Mouse (Mus musculus) B cell, adult 62 days (primary cell): Measurements from ENCODE around the gene Bbof1. TPM values are rescaled to one million over a fixed set of nuclear protein-coding genes. Genes with fewer than 3 reads are reported as not detected.

Source experiments
- total RNA-seq: library from RNA; stranded (reverse); gene quantifications from 4 replicates; pipeline ENCODE4 v1.2.4, GENCODE M21; 2023

Gene Bbof1
- 0.77 to 1.7 TPM (median 1.6 TPM) in 4 replicates for total RNA-seq

DNA sequence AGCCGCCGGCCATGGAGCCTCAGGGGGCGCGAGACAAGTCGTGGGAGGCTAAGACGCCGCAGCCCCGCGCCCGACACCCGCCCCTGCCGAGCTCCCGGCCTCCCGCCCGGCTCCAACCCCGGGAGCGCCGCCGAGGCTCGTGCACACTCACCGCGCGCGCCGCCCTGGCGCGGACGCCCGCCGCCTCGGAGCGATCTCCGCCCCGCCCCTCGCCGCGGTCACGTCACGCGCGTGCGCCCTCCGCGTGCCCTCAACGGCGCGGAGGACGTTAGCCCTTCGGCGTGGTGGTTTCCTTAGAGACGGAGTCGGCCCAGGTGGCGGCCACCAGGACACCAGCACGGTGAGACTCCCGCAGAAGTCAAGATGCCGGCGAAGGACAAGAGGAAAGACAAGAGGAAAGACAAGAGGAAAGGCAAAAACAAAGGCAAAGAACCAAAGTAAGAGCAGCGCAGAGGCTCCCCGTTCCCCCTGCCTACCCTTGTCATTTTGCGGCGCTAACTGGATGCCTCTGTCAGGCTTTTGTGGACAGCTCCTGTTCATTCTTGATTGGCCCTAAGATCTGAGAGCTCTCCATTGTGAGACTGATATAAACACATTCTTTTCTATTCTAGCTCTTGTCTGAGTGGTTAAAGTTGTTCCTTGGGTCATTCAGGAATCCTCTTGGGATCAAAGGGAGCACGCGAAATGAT lies at the start of gene Bbof1, which contains the start of gene Entpd5:
TSS of gene Bbof1 (plus strand) at position 253 of the 689 bp plus-strand sequence.
TSS of gene Entpd5 (minus strand) at position 211 of the 689 bp plus-strand sequence.

DNA sequence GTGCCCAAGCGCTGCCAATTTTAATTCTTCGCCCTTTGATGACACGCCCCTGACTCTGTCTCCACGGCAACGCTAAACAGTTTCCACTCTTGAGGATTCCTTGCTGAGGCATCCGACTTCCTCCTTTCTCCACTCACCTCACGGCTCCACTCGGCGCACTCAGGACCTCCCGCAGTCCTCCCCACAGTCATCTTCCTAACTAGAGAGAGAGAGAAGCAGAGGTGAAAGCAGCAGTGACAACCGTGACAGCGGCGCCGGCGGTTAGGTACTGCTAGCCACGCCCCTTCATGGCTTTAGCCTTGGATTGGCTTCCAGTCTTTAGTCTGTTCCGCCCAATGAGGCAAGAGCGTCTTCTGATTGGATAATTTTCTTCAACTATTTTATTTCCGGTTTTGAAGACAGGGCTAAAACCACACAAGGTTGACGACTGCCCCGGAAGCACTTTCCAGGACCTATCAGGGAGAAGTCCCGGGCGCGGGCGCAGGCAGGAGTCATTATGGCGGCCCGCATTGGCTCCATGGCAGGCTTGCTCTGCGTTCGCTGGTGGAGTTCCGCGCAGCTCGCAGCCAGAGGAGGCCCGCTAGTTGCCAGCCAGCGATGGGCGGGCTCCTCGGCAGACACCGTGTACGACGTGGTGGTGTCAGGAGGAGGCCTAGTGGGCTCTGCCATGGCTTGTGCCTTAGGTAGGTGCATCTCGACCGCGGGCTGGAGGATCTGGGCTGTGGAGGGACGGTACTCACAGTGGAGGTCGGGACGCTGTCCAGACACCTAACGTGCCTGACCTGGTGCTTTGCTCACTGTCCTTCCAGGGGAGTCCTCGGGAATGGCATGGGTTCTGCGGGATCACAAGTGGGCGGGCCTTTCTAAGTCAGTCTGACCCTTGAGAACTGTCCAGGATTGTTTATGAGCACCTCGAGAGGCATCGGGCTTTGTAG lies 47.0 kb upstream of the Bbof1 start, which contains the start of the genes Coq6 and Fam161b:
TSS of gene Coq6 (plus strand) at position 103 of the 935 bp plus-strand sequence.
TSS of gene Fam161b (minus strand) at position 279 of the 935 bp plus-strand sequence.

DNA sequence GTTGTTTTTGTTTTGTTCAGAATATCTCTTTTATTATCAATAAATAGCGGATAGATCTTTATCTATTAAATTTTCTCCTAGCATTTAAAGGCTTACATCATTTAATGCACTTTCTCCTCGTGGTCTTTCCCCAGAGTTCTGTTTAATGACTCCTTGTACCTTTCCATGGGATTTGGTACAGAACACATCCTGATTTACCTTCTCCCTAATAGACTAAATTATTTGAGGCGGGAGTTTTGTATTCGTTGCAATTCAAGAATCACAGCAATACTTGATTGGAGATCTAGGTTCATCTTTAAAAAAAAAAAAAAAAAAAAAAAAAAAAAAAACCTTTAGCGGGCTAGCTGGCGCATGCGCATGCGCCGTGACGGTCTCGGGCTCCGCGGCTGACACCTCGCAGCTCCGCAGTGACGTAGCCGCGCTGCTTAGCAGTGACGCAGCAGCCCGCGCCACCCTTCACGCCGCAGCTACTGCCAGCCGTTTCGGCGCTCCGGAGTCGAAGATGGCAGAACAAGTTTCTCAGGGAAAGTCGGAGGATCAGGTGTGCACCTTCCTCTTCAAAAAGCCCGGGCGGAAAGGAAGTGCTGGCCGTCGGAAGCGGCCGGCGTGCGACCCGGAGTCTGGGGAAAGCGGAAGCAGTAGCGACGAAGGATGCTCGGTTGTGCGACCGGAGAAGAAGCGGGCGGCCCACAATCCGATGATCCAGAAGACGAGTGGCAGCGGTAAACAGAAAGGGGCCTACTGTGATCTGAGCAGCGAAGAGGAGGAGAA lies 8.1 kb downstream of the Bbof1 start, which contains the start of gene Rnf113a2:
TSS of gene Rnf113a2 (plus strand) at position 363 of the 771 bp plus-strand sequence.

DNA sequence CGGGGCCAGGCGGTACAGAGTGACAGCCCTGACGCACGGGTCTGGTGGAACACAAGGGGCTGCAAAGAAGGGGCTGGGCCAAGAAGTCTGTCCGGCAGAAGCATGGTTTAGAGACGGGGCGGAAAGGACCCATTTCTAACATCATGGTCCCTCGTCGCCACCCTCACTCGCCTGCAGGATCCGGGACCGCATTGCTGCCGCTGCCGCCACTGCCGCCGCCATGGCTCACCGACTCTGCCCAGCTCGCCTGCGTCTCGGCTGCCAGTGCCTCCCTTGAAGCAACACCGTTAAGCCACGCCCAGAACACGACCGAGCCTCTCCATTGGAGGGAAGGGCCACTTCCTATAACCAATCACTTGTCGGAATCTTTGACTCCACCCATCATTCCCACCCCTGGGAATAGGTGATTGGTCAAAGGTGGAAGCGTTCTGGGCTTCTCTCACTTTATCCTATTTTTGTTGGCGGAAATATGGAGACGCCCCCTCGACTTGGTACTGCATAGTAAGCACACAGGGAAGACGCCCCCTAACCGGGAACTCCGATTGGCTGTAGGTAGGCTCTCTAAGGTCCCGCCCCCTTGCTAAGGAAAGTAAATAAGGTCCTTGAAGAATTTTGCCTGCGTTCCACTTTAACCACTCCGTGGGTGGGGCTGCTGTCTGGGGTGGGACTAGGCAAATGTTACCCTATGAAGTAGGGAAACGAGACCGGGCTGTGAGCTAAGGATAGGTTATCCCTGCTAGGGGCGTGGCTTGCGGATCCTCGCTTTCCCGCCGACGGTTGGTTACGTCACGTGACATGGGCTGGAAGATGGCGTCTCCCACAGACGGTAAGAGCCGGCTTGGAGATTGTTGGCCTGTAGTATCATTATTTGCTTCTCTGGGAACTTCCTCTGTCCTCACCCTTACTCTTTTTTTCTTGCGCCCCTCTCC lies 42.1 kb downstream of the Bbof1 start, which contains the start of the genes Aldh6a1 and Lin52:
TSS of gene Aldh6a1 (minus strand) at position 287 of the 929 bp plus-strand sequence.
TSS of gene Lin52 (plus strand) at position 705 of the 929 bp plus-strand sequence.

Other genes with a start within 250 kb of the Bbof1 start
- gene Elmsan1, start 190.2 kb upstream of the Bbof1 start, total RNA-seq = 208 to 233 TPM (median 223 TPM) in 4 replicates
- 18.9 to 24.7 TPM (median 22.6 TPM) in 4 replicates for gene Ptgr2, start 123.8 kb upstream of the Bbof1 start, total RNA-seq
- 52.0 to 76.0 TPM (median 59.6 TPM) in 4 replicates for gene Zfp410, start 92.2 kb upstream of the Bbof1 start, total RNA-seq
- 23.4 to 34.3 TPM (median 28.3 TPM) in 4 replicates for gene Coq6, start 47.4 kb upstream of the Bbof1 start, total RNA-seq
- gene Fam161b, start 47.2 kb upstream of the Bbof1 start, total RNA-seq = 1.4 to 2.8 TPM (median 2.6 TPM) in 4 replicates
- 26.8 to 33.3 TPM (median 29.1 TPM) in 4 replicates for gene Entpd5, start within 50 bp of the Bbof1 start, total RNA-seq
- 45.3 to 47.8 TPM (median 46.1 TPM) in 4 replicates for gene Rnf113a2, start 8.1 kb downstream of the Bbof1 start, total RNA-seq
- gene Aldh6a1, start 41.9 kb downstream of the Bbof1 start, total RNA-seq = 6.7 to 11.9 TPM (median 7.9 TPM) in 4 replicates
- 17.2 to 23.1 TPM (median 22.6 TPM) in 4 replicates for gene Lin52, start 42.4 kb downstream of the Bbof1 start, total RNA-seq
- gene Vsx2, start 160.7 kb downstream of the Bbof1 start, total RNA-seq = not detected in 4 replicates
- 17.5 to 20.0 TPM (median 18.4 TPM) in 4 replicates for gene Abcd4, start 208.3 kb downstream of the Bbof1 start, total RNA-seq
- not detected in 4 replicates for gene Vrtn, start 231.9 kb downstream of the Bbof1 start, total RNA-seq